Mouse (Mus musculus) layer of hippocampus, adult 11-12 months (tissue): ENCODE measurements around the gene Cnot2.

ENCODE experiments used
- DNase-seq: peaks from one replicate; pipeline ENCODE4 v3.0.0; 2022; ENCODE audit warnings: low spot score

Gene Cnot2

DNA sequence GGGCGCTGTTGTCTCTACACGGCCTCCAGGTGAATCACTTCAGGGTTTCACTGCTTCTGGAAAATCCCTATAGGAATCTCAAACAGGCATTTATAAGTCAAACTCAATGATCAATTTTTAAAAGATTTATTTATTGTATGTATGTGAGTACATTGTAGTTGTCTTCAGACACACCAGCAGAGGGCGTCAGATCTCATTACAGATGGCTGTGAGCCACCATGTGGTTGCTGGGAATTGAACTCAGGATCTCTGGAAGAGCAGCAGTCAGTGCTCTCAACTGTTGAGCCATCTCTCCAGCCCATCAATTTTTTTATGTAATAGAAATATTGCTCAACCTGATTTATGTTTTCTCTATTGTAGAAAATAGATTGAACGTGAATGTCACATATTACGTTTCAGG is 100.3 kb downstream of the Cnot2 start:
- no peak for DNase-seq

DNA sequence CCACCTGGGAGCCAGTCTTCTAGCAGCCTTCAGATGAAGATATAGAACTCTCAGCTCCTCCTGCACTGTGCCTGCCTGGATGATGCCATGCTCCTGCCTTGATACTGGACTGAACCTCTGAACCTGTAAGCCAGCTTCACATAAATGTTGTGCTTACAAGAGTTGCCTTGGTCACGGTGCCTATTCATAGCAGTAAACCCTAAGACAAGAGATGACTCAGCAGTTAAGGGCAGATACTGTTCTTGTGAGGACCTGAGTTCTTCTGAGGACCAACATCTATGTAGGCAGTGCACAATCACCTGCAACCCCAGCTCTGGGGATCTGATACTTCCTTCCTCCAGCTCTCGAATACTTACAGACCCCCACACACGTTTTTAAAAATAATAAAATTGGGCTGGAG is 104.8 kb downstream of the Cnot2 start:
- no peak for DNase-seq

DNA sequence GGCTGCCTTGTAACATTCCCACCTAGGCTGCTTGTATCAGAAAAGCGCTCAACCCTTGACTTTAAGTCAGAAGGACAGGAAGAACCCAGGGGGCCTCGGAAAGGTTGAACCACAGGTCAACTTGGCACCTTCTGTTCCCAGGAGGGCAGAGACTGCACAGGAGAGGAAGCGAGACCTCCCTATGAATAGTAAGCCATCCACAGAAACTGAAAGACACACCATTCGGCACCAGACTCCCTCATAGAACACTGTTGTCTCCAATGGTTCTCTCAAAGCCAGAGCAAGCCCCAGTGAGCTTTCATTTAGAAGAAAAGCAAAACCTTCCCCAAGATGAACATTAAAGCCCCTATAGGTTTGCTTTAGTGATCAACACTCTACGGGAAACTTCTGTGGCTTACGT is 105.6 kb downstream of the Cnot2 start:
- no peak for DNase-seq

DNA sequence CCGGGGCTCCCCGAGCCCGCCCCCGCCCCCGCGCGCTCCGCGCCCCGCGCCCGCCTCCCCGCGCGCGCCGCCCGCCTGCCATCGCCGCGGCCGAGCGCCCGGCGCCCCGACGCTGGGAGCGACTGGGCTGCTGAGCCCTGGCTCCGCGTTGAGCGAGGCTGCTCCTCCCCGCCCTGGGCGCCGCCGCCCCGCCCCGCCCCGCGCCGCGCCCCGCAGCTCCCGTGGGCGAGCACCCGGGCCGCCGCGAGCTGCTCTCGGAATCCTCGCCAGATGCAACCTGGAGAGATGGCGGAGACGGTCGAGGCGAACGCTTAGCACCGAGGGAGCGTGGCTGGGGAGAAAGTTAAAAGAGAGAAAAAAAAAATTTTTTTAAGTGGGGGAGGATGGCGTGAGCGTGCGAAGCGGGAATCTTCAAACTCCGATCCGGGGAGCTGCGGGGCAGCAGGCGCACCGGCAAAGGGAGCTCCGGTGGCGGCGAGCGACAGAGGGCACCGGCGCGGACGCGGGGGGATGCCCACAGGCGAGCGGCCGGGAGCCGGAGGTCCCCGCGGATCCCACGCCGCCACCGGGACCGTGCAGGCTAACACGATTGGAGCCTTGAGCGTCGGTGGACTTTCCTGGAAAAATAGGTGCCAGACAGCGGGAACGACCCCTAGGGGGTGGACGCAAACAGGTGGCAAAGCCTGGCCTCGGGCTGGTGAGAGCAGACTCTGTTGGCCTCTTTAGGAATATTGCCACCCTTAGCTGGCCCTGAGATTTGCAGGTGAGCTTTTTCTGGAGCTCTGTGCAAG is 107.4 kb downstream of the Cnot2 start, which contains the start of gene Kcnmb4:
TSS of gene Kcnmb4 (minus strand) at position 120 of the 791 bp plus-strand sequence.
- DNase-seq, result peak; percentile 46

DNA sequence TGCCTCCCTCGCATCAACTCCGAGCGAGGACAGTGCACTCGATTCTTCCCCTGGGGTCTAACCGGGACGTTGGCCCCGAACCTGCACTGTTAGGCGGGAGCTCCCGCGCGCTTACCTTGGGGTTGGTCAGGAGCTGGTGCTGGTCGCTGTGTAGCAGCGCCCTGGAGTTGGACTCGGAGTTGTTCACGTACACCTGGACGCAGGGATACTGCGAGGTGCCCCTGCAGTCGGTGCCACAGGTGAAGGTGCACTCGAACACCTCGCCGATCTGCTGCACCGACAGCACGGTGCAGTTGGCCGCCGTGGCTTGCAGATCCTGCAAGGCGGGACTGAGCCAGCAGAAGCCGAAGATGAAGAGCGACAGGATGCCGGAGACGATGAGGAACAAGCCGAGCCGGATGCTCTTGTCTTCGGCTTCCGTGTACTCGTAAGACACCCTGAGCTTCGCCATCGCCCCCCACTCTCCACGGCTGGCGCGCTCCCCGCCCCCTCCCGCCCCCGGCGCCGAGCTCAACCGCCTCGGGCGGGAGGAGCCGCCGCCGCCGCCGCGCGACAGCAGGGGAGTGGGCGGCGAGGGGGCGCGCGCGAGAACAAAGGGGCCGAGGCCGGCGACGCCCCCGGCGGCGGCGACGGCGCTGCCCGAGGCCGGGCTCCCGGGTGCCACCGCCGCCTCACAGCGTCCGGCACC is 108.1 kb downstream of the Cnot2 start:
- DNase-seq, result no peak

DNA sequence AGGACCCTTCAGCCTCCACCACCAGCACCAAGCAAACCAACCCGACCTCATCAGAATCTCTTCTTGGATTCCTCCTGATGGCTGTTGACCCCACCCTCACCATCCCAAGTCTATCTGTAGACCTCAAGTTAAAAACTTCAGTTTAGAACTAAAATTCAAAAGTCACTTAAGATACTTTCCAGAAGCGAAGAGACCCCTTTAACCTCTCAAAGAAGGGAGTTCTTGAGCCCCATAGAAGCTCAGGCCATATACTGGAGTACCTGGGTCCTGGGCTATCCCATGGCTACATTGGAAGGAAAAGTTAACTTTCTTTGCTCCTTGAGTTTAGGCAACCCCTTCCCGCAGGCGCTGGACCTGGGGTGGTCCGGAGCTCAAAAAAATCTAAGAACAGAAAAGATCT is 108.7 kb downstream of the Cnot2 start:
- no peak for DNase-seq

DNA sequence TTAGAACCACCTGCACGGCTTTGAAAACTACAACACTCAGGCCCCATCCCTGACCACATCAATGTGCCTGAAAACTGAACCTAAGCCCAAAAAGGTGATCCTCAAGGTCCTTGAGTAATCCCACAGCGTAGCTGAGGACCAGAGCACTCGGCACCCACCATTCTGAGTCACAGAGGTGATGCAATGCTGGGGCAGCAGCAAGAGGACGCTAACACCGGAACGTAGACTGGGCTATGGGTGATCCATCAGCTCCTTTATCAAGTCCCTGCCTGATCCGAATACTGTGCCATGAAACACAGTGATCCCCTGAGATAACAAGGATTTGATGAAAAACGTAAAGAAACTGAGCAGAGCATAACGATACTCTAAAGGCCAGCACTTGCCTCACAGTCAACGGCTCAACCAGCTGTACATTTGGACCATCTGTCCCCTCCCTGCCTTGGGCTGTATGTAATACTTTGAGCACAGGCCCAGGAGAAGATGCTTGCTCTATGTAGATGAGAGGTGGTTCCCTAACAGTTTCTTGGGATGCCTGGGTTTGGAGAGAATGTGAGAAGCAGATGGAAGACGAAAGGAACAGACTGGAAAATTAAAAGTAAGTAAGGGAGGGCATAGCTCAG is 110.9 kb downstream of the Cnot2 start:
- no peak for DNase-seq

DNA sequence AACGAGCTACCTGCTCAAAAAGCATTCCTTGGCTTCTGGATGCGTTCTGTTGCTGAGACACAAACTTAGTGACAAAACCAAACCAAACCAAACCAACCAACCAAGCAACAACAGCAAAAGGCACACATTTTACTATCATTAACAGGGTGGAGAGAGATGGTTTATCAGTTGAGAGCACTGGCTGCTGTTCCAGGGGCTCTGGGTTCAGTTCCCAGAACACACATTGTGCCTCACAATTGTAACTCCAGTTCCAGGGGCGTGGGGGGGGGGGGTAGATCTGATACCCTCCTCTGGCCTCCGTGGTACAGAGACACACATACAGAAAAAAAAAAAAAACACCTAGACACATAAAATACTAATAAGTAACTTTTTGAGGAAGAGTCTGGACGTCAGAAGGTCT is 113.2 kb downstream of the Cnot2 start:
- DNase-seq, result no peak

DNA sequence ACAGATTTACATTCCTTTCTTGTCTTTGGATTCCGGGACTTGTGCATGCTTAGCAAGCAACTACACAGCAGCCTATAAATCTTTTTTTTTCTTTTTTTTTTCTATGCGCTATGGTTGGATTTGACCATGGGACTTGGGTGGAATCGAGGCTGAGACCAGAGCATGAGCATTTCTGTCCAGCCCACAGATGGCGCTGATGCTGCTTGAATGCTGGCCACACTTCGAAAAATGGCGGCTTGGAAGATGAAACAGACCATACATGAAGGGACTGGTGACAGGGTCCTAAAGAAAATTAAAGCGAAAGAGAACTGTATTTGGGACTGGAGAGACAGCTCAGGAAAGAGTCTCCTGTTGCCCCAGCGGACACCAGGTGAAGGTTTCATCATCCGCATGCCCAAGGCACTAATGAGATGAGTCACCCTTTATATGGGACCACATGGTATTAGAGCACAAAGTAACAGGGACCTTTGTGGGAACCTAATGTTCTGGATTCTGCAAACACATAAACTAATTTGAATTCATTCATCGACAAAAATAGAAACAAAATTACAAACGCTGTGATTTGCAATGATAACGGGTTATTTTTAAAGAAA is 117.5 kb downstream of the Cnot2 start:
- no peak for DNase-seq

DNA sequence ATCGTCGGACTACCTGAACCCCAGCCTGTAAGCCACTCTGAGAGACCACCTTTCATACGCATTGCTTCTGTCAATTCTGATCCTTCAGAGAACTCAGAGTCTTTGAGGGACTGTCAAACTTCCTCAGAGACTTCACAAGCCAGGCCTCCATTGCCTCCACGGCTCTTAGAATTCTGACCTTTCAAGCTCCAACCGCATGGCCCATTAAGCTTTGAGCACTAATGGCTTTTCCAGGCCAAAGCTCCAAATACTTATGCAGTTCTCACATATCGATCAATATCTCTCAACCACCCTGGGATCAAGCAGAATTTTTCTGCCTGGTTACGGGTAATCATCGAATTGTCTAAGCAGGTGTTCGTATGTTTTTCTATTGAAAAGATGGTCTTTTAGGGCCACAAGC is 119.9 kb downstream of the Cnot2 start:
- DNase-seq, result no peak

DNA sequence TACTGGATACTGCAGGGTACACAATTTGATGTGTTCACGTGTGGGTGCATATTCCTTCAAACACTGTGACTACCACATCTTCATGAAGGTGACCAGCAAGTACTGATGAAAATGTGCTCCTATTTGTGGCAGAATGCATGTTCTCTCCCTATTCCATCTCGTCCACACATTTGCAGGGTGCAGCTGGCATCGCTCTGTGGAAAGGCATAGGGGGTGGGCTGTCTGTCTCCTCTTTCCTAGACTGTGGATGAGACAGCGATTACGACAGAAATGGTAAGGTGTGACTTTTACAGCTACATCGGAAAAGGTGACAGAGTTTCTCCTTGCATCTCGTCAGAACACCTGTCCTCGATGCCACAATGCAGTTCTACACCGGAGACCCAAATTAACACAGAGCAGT is 122.5 kb downstream of the Cnot2 start:
- no peak for DNase-seq

DNA sequence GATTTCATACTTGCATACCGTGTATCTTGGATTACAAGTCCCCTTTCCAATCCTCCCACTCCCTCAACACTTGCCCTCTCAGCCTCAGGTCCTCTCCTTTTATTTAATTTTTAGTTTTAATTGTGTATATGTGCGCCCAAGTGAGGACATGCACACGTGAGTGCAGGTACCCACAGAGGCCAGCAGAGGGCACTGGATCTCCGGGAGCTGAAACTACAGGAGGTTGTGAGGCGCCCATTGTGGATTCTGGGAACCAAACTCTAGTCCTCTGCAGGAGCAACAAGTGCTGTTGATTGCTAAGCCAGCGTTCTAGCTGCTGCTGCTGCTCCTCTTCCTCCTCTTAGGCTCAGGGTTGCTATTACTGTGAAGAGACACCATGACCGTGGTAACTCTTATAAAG is 128.5 kb downstream of the Cnot2 start:
- no peak for DNase-seq

DNA sequence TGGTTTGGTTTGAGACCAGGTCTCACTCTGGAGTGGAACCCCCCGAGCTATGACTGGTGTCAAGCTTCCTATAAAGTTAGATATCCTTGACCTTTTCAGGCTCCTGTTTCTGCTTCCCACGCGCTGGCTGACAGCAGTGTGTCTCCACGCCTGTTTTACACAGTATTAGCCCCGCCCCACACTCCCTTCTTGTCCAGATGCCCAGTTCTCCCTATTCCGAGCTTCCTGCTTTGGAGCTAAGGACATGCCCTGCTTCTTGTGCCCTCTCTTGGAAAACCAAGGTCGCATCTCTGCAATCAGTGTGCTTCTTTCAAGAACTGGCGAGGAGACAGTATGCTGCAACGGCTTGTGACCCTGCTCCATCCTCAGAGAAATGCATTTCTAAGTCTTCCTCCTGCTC is 130.7 kb downstream of the Cnot2 start:
- DNase-seq, result no peak

DNA sequence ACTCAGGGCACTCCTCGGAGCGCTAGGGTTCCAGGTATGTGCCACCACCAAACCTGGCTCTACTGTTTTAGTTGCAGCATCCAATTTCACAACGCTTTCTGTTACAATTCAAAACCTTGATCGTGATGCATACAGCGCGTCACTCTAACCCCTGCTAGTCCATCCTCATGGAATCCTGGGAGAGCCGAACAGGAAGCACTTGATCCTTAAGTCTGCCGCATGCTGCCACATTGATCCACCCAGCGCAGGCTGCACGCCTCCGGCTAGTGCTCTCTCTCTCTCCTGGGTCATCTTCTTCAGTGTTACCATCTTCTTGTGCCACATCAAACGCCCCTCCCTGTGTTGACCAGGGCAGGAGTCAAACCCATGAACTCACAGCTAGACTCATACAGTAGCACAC is 133.1 kb downstream of the Cnot2 start:
- no peak for DNase-seq

DNA sequence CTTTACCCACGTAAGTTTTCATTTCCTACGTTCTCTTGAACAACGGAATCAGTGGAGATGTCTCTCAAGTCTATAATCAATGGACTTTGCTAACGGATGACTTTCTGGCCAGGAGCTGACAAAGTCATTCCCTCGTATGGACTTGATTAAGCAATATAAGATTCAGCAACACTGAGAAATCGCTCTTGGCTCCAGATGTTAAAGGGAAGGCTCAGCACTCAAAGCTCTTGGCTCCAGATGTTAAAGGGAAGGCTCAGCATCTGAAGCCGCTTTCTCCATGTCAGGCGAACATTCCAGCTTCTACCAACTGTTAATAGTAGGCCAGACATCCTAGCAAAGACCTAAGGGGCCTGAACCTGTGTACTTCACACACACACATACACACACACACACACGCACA is 134.1 kb downstream of the Cnot2 start:
- no peak for DNase-seq

DNA sequence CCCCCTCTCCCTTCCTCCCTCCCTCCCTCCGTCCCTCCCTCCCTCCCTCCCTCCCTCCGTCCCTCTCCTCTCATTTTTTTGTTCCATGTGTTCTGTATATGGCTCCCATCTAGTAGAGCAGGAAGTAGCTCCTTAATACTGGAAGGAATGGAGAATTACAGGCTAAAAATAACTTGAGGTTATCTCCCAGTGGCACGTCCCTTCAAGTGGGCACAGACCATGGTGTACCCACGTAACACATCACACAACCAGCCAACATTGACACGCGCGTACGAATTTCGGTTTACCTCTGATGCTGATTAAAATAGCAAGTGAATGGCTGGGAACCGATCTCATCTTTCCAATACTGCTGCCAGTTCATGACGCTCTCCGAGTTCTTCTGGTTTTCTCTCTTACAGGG is 135.3 kb downstream of the Cnot2 start:
- DNase-seq, result no peak

DNA sequence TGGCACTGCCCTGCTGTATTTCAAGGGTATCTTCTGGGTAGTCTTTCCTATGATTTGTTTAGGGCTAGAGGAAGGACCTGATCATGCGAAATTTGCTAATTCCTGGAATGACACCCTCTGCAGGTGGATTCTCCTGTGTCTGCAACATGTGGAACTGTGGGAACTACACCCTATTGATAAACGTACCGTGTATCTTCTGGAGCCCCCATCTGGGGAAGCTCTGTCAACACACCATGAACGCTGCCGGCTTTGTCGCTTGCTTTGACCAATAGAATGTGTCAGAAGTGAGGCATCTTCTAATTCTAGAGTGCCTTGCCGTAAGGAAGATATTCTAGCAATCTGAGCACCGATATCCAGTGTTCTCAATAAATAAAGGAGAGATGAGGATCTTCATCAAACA is 136.5 kb downstream of the Cnot2 start:
- DNase-seq, result no peak

DNA sequence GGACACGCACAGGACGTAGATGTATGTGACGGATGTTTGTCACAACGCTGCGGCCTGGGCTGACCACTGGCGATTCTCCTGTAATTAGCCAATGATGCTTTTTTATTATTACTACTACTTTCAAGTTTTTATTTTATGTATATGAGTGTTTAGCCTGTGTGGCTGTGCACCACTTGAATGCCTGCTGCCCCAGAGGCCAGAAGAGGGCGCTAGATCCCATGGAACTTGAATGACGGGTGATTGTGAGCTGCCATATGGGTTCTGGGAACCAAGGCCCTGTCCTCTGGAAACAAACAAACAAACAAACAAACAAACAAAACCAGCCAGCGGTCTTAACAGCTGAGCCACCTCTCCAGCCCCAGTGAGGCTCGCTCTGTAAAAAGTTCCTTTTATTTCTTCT is 136.9 kb downstream of the Cnot2 start:
- DNase-seq, result no peak

DNA sequence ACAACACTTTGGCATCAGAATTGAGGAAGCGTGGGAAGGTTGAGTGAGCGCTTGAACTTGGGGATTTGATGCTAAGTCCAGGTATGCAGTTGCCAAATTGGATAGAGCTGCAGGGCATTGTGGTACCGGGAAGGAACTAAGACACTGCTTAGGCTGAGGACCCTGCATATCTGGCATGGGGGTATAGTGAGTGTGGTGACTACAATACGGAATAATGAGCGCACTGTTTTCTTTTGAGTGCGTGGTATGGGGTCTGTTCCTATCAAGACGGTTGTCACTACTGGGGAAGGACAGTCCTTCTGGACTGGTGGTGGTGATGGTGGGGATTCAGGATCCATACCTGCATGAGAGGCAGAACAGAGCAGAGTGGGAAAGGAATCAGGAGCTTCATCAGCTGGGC is 140.4 kb downstream of the Cnot2 start:
- no peak for DNase-seq

DNA sequence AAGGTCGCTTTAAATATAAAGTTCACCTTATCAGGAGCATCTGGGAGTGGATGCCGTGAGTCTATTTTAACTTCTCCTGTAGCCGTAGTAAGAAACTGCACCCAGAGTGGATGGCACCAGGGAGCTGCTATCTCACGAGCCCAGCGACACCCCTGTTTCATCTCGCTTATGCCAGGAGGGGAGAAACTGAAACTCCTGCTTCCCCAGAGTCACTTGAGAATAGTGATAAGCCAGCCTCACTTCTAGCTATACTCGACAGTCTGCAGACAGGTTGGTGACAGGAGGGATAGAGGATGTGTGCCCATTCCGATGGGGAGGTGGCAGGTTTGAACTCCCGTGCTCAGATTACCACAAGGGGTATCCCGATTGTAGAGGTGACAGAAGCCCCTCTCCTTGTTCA is 141.2 kb downstream of the Cnot2 start:
- DNase-seq, result no peak

DNA sequence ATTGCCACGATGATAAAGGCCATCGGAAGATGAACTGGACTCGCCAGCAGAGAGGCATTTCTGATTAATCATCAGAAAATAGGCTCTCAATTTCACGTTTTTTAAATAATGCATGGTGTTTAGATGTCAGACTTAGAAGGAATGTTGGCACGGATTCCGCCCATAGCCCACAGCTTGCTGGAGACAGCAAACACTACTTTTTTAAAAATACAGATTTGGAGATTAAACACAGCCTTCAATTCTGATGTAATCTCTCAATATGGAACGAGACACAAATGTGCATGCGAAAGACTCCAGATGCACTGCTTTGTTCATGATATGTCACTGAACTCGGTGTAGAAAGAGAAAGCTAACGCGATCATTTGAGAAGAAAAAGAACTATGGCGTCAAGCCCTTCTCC is 145.9 kb downstream of the Cnot2 start:
- DNase-seq, result no peak
